Mouse (Mus musculus): ENCODE measurements around the gene Scn5a. TPM values are rescaled to one million over a fixed set of nuclear protein-coding genes. Genes with fewer than 3 reads are reported as not detected.

Scn5a gene
- polyA plus RNA-seq, 1 experiment from 2014 or later, result 0.34 TPM

DNA sequence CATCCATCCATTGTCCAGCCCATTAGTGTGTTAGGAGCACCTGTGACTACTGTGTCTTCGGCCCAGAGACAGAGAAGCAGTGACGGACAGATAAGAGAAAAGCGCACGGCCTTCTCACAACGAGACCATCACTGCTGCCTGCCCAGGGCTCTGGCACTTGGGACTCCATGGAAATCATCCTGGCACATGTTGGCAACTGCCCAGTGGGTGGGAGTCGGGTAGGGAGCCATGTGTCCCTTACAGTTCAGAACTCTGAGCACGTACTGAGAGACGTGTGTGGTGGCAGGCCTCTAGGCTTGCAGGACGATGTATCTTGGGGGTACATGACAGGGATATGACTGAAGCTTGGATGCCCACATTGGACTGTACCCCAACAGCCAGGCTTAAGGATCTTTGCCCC lies 38.1 kb downstream of the Scn5a start:
- Histone ChIP-seq H3K4me1 (replicated peaks; ENCODE audit: control insufficient read depth, insufficient read depth, low read length) (no peaks in the 10 kb centered on the region), H3K27ac (ENCODE audit: low read depth, low read length) (no peak overlapping the region), H3K36me3 (ENCODE audit: control insufficient read depth, insufficient read depth) (no peaks in the 10 kb centered on the region), H3K4me3 (ENCODE audit: low read depth, low read length) (no peak overlapping the region), H3K9me3 (ENCODE audit: control insufficient read depth) (no peaks in the 10 kb centered on the region), H3K4me2 (replicated peaks; ENCODE audit: low read depth) (no peak overlapping the region), H3K9ac (ENCODE audit: low read depth, low read length) (no peak overlapping the region), H3K27me3 (replicated peaks; ENCODE audit: control insufficient read depth, insufficient read depth, low read length) (no peaks in the 10 kb centered on the region)
- TF ChIP-seq CTCF (IDR thresholded peaks at IDR 0.05; ENCODE audit: low read depth), result no peak
- no peak for ATAC-seq
- 85% methylated on average over 9 of the region's 9 CpGs for WGBS

DNA sequence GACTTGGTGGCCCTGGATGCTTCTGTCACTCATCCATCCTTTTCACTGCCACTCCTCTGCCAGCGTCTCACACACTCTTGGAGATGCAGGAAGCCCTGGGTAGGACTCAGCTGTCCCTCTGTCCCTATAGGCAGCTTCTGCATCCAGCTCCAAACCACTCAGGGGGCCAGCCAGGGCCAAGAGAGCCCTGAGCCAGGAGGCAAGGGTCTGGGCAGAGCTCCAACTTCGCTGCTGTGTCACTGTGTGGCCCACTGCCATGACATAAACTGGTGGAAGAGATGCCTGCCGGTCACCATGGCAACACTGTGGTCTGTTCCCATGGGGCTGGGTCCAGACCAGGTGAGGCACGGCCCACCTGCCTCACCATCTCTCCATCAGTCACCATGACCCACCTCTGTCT lies 41.0 kb downstream of the Scn5a start:
- 67% methylated on average over 4 of the region's 4 CpGs for WGBS
- no peak for ATAC-seq
- no peak overlapping the region for H3K4me3 ChIP-seq (ENCODE audit: low read depth, low read length)
- no peaks in the 10 kb centered on the region for H3K27me3 ChIP-seq (replicated peaks; ENCODE audit: control insufficient read depth, insufficient read depth, low read length)
- no peak overlapping the region for H3K9ac ChIP-seq (ENCODE audit: low read depth, low read length)
- H3K27ac ChIP-seq (ENCODE audit: low read depth, low read length), result no peak overlapping the region
- no peak for TF ChIP-seq CTCF (IDR thresholded peaks at IDR 0.05; ENCODE audit: low read depth)
- no peaks in the 10 kb centered on the region for H3K36me3 ChIP-seq (ENCODE audit: control insufficient read depth, insufficient read depth)
- H3K9me3 ChIP-seq (ENCODE audit: control insufficient read depth), result no peaks in the 10 kb centered on the region
- no peaks in the 10 kb centered on the region for H3K4me1 ChIP-seq (replicated peaks; ENCODE audit: control insufficient read depth, insufficient read depth, low read length)
- H3K4me2 ChIP-seq (replicated peaks; ENCODE audit: low read depth), result no peak overlapping the region

DNA sequence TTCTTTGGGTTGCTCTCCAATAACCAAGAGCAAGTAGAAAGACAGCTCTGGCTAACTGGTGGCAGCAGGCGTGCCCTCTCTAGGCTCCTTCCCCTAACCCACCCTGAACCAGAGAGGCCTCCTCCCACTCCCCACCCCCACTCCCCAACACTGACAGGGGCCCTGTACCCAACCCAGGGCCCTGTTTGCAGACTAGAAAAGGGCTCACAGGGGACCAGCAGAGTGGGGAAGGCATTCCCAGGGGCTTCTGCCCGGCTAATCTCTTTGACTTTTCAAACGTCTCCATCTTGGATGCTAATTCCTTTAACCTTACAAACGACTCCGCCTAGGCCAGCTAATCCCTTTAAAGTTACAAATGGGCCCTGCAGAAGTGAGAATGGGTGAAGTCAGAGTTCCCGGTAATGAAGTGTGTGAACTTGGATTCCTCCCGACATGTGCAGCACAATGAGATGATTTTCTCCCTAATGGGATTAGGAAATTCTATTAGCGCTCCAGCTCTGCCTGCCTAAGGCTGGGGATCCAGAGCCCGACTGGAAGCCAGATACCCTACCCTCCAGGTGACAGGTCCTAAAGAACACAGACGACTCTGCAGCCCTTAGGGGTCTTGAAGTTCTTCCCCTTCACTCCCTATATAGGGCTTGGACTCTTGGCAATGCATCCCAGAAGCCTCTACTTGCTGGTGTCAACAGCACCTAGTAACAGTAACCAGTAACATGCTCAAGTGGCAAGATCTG lies 47.0 kb downstream of the Scn5a start:
- Histone ChIP-seq H3K27ac (ENCODE audit: low read depth, low read length) (no peak overlapping the region), H3K4me1 (replicated peaks; ENCODE audit: control insufficient read depth, insufficient read depth, low read length) (no peaks in the 10 kb centered on the region), H3K36me3 (ENCODE audit: control insufficient read depth, insufficient read depth) (no peaks in the 10 kb centered on the region), H3K9ac (ENCODE audit: low read depth, low read length) (no peak overlapping the region), H3K4me3 (ENCODE audit: low read depth, low read length) (no peak overlapping the region), H3K4me2 (replicated peaks; ENCODE audit: low read depth) (no peak overlapping the region), H3K27me3 (replicated peaks; ENCODE audit: control insufficient read depth, insufficient read depth, low read length) (no peaks in the 10 kb centered on the region), H3K9me3 (ENCODE audit: control insufficient read depth) (no peaks in the 10 kb centered on the region)
- WGBS, result 20% methylated on average over 10 of the region's 10 CpGs
- no peak for ATAC-seq
- no peak for TF ChIP-seq CTCF (IDR thresholded peaks at IDR 0.05; ENCODE audit: low read depth)

DNA sequence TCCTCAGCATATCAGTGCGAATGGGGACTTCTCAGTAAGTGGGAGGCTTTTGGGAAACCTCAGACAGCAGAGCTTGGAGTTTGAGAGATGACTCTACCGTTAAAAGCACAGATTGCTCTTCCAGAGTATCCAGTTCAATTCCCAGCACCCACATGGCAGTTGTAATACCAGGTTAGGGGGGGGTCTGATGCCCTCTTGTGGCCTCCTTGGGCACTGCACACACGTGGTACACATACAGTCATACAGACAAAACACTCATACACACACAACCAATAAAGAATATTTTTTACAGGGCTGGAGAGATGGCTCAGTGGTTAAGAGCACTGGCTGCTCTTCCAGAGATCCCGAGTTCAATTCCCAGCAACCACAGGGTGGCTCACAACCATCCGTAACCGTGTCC lies 54.3 kb downstream of the Scn5a start:
- Histone ChIP-seq H3K36me3 (ENCODE audit: control insufficient read depth, insufficient read depth) (no peaks in the 10 kb centered on the region), H3K27ac (ENCODE audit: low read depth, low read length) (no peak overlapping the region), H3K4me3 (ENCODE audit: low read depth, low read length) (no peak overlapping the region), H3K4me2 (replicated peaks; ENCODE audit: low read depth) (no peak overlapping the region), H3K9me3 (ENCODE audit: control insufficient read depth) (no peaks in the 10 kb centered on the region), H3K9ac (ENCODE audit: low read depth, low read length) (no peak overlapping the region), H3K27me3 (replicated peaks; ENCODE audit: control insufficient read depth, insufficient read depth, low read length) (no peaks in the 10 kb centered on the region), H3K4me1 (replicated peaks; ENCODE audit: control insufficient read depth, insufficient read depth, low read length) (no peaks in the 10 kb centered on the region)
- TF ChIP-seq CTCF (IDR thresholded peaks at IDR 0.05; ENCODE audit: low read depth), result peak; percentile 16; the same call in 1 of the 2 replicates
- WGBS, result 95% methylated on average over 6 of the region's 6 CpGs
- ATAC-seq, result no peak

DNA sequence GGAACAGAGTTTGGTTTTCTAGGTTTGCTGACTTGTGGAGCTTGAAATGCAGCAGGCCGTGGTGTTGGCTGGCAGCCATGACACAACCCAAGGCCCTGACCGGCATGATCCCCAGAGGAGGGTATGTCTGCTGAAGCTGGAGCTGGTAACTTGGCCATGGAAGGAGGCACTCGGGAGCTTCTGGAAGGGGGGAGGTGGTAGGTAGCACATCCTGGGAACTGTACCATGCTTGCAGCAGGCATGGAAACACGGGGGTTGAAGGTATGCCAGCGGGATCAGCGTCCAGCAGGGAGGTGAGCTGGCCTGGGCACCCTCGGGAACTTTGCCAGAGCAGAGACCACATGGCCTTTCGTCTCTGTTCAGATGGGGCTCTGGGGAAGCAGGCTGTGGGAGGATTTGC lies 55.5 kb downstream of the Scn5a start:
- Histone ChIP-seq H3K36me3 (ENCODE audit: control insufficient read depth, insufficient read depth) (no peaks in the 10 kb centered on the region), H3K4me1 (replicated peaks; ENCODE audit: control insufficient read depth, insufficient read depth, low read length) (no peaks in the 10 kb centered on the region), H3K27me3 (replicated peaks; ENCODE audit: control insufficient read depth, insufficient read depth, low read length) (no peaks in the 10 kb centered on the region), H3K4me2 (replicated peaks; ENCODE audit: low read depth) (no peak overlapping the region), H3K9me3 (ENCODE audit: control insufficient read depth) (no peaks in the 10 kb centered on the region), H3K9ac (ENCODE audit: low read depth, low read length) (no peak overlapping the region), H3K4me3 (ENCODE audit: low read depth, low read length) (no peak overlapping the region), H3K27ac (ENCODE audit: low read depth, low read length) (no peak overlapping the region)
- ATAC-seq, result no peak
- no peak for TF ChIP-seq CTCF (IDR thresholded peaks at IDR 0.05; ENCODE audit: low read depth)
- WGBS, result 70% methylated on average over 8 of the region's 8 CpGs

DNA sequence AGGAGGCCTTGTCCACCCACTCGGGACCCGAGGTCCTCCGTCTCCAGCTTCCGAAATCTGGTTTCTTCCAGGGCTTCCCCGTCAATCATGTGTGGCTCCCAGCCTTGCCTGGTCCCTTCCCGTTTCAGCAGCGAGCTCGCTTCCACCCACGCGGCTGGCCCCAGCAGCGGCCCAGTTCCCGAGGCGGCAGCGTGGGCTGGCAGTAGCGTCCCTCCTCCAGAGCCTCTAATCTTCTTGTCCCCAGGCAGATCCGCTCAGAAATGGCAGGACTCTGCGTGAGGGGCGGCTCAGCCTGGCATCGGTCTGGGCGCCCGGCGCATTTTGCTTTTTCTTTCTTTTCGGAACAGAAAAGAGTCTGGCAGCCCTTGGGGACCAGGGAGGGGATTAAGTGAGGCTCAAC lies 59.7 kb downstream of the Scn5a start:
- TF ChIP-seq CTCF (IDR thresholded peaks at IDR 0.05; ENCODE audit: low read depth), result no peak
- H3K4me1 ChIP-seq (replicated peaks; ENCODE audit: control insufficient read depth, insufficient read depth, low read length), result no peaks in the 10 kb centered on the region
- H3K9me3 ChIP-seq (ENCODE audit: control insufficient read depth), result no peaks in the 10 kb centered on the region
- H3K4me3 ChIP-seq (ENCODE audit: low read depth, low read length), result no peak overlapping the region
- no peak for ATAC-seq
- no peak overlapping the region for H3K9ac ChIP-seq (ENCODE audit: low read depth, low read length)
- no peak overlapping the region for H3K4me2 ChIP-seq (replicated peaks; ENCODE audit: low read depth)
- H3K27ac ChIP-seq (ENCODE audit: low read depth, low read length), result no peak overlapping the region
- 73% methylated on average over 23 of the region's 23 CpGs for WGBS
- no peaks in the 10 kb centered on the region for H3K27me3 ChIP-seq (replicated peaks; ENCODE audit: control insufficient read depth, insufficient read depth, low read length)
- no peaks in the 10 kb centered on the region for H3K36me3 ChIP-seq (ENCODE audit: control insufficient read depth, insufficient read depth)

Measured in intestine, postnatal 0 days (tissue).